Mouse (Mus musculus) testis, postnatal 10 days (tissue): ENCODE results near the gene Actr6.
A peak's percentile ranks its signal among the peaks of the same experiment; 100 is the strongest.
"Not testable (repeated sequence)": the region's sequence is repeated elsewhere in the genome, so short reads cannot be mapped to it uniquely, and the experiment has no call there.

Source experiments
- DNase-seq: peaks from one replicate; pipeline ENCODE4 v3.0.0; 2021; ENCODE audit warnings: low spot score

The Actr6 gene

DNA sequence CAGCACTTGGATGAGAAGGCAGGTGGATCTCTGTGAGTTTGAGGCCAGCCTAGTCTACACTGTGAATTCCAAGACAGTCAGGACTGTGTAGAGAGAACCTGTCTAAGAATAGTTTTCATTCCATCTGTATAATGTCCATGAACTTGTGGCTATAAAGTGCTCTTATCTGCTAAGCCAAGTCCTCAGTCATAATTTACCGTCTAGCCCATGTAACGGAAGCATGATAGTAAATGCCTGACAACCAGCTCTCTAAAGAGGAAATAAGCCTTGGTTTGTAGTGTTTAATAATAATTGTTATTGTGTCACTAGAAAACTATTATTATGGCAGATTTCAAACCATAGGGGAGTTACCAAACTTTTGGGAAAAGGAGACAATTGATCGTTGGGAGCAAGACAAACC, 5.8 kb upstream of the Actr6 start:
- no peak for DNase-seq

- no peak for DNase-seq
These were observed 5.0 kb upstream of the Actr6 start for GRCm38 (mm10) chr10:89737092-89737491.

- no peak for DNase-seq
These were observed 754 bp downstream of the Actr6 start for GRCm38 (mm10) chr10:89731341-89731740.

DNA sequence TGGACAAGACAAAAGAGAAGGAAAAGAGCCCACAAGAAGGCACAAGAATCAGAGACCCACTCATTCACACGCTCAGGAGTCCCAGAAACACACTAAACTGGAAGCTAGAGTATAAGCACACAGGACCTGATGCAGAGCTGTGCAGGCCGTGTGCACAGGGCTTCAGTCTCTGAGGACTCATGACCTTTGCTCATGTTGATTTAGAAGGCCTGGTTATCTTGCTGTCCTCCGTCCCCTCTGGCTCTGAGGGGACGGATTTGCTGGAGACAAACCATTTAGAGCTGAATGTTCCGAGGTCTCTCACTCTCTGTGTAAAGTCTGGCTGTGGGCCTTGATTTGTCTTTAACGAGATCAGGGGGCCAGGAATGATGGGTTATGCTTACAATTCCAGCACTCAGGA, 1.7 kb downstream of the Actr6 start:
- no peak for DNase-seq

DNA sequence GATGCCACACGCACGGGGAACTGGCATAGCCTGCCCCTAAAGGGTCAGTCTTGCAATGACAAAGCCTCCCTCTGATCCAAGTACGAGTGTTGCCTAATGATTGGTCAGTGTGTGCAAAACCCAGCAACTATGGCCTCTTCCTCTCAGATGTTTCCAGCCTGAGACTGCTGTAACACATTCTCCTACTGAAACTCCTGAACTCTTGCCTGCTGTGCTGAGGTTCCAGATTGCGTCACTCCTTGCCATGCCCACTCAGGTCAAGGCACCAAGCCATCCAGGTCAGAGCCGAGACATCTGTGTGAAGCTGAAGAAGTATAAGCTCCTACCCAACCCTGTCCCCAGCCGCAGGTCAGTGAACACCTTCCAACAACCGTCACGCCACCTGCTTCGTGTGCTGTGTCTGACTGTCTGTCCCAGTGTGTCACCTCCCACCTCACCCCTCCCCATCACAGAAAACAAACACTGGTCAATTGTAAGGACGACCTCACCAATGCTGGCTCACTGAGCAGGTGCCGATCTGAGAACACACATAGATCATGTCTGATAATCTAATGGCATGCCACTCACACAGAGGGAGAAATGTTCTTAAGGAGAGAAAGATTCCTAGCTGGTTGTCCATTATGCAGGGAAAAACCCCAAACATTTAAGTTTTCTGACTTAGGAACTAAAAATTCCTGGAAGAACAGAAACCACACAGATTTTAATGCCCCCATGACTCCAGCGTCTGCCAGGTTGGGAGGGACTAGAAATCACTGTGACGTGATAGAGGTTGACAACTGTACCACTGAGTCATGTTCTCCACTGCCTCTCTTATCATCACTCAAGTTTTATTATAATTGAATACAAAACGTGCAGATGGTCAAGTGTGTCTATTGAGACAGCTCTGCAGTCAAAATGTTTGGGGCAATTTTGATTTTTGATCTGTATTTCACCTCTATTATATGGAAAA, 9.6 kb downstream of the Actr6 start:
- no peak for DNase-seq

- no peak for DNase-seq
These were observed 11.3 kb downstream of the Actr6 start for GRCm38 (mm10) chr10:89720796-89721195.

- no peak for DNase-seq
These were observed 11.8 kb downstream of the Actr6 start for GRCm38 (mm10) chr10:89720252-89720651.

DNA sequence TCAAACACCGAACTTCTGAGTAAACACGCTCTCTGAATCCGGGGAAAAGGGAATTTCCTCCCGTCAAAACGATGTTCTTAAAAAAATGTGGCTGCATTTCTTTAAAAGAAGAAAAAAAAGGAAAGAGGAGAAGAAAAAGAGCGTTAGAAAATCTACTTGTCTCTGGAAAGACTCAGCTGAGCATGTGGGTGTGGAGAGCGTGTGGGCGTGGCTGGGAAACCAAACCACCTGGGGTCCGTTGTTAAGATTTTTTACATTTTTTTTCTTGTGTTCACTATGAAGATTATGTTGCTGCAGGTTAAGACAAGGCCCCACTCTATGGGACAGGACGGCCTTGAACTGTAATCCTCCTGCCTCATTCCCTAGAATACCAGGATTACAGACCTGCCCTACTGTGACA, 17.2 kb downstream of the Actr6 start:
- no peak for DNase-seq

DNA sequence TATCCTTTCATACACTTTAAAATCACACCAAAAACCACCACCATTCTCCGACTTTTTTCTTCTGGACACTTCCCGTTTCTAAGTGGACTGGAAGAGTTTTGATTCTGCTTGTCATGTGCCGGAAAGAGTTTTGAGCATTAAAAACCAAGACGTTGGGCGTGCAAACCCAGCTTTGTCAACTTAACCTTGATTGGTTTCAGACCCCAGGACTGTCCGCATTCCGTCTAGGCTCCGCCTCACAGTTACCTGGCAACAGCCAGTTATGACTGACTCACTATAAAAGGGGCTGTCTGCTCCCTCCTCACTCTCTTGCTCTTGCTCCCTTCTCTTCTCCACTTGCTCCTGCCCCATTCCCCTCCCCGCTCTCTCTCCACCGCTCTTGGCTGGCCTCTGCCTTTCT, 23.4 kb downstream of the Actr6 start:
- DNase-seq = no peak

DNA sequence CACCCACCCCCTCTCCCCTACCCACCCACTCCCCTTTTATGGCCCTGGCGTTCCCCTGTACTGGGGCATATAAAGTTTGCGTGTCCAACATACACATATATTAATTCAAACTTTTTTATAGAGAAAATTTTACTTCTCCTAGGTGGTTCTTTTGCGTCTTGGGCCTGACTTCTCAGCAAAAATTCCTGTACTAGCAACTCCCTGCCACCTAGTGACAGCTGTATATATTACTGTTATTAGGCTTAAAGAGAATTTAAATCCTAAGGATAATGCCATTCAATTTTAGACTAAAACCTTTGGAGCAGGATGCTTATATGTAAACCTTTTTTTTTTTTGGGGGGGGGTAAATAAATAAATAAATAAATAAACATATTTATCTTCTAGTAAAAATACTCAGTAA, 24.7 kb downstream of the Actr6 start:
- no peak for DNase-seq

- DNase-seq = no peak
These were observed 29.1 kb downstream of the Actr6 start for GRCm38 (mm10) chr10:89703042-89703441.

GRCm38 (mm10) chr10:89697956-89698355, 34.1 kb downstream of the Actr6 start:
- no peak for DNase-seq

GRCm38 (mm10) chr10:89696270-89696669, 35.8 kb downstream of the Actr6 start:
- not testable (repeated sequence) for DNase-seq

GRCm38 (mm10) chr10:89695194-89695911, 36.7 kb downstream of the Actr6 start:
- no peak for DNase-seq

DNA sequence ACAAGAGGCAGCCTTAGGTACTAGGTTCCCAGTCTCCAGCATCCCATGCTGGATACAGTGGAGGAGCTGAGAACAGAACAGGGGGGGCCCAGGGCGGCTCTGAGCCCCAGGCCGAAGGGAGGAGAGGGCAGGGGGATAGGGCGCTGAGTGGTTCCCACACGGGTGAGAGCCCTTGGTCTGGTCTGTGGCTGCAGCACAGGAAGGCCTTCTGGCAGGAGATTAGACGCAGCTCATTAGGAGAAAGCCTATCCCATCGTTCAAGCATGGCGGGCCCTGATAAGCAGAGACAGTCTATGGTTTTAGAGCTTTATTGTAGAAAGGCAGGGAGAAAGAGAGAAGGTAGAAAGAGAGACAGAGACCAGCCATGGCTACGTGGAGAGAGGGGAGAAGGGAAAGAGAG, 42.1 kb downstream of the Actr6 start:
- DNase-seq = no peak

DNA sequence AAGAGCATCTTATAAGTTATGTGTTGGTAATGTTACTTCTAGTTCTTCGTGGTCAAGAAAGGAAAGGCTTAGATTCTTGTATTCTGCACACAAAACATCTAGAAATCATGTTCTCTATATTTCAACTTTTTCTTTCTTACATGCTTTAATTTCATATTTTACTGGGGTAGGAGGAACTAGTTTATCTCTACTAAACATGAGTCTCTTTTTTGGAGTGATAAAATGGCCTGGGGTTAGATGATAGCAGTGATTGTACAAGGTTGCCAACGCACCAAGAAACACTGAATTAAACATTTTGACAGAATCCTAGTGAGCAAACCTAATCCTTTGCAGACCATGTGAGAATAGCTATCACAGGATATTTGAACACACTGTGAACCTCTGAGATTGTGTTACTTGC, 44.6 kb downstream of the Actr6 start:
- no peak for DNase-seq

DNA sequence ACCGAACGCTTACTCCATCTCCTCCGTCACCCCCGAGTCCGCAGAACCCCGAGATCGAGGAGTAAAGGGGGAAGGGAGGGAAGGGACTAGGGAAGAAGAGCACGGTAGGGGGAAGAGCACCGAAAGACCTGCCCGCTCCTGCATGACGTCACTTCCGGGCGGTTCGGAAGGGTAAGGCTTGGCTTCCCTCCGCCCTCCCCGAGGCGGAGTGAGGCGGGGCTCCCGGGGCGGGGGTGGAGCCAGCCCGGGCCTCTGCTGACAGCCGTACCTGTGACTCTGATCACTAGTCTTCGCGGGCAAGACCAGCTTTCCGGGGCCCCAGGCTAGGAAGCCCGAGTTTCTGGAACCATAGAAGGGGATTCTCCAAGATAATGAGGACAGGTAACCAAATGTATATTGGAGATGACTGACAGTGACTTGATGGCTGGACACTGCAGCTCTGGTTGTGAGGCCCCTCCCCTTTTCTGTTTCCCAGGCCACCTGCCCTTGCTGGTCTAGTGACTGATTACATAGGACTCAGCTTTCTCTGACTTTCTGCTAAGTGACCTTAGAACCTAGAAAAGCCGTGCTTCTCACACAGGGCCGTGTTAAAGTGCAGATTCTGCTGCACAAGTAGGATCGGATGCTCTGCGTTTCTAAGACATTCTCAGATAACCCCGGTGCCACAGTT, 45.8 kb downstream of the Actr6 start, which contains the start of gene Scyl2:
TSS of gene Scyl2 (minus strand) at position 147 of the 670 bp plus-strand sequence.
- DNase-seq = peak; percentile 97

- peak; percentile 67 for DNase-seq
These were observed 46.5 kb downstream of the Actr6 start for GRCm38 (mm10) chr10:89685391-89686138.

- no peak for DNase-seq
These were observed 49.1 kb downstream of the Actr6 start for GRCm38 (mm10) chr10:89682961-89683360.

GRCm38 (mm10) chr10:89682157-89682556, 49.9 kb downstream of the Actr6 start:
- no peak for DNase-seq

GRCm38 (mm10) chr10:89681706-89682105, 50.4 kb downstream of the Actr6 start:
- no peak for DNase-seq

DNA sequence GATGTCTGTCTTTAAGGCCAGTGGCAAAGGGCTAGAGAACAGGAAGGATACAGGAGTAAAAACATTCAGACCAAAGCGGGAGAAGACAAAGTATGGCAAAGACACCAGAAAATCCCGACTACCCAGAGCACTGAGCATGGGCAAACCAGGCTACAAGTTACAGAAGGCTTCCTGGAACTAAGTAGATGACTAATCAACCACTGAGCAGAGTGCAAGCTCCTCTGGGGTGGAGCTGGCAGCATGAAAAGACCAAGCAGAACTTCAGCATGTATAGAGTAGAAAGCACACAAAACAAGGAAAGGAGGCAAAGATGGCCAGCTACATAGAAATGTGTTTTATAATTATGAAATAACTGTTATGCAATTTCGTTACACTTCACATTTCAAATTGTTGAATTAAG, 51.6 kb downstream of the Actr6 start:
- DNase-seq = no peak
